Mouse (Mus musculus): ENCODE measurements around the gene Oscar.

GRCm38 (mm10) chr7:3609082-3609481 is 6.9 kb downstream of the Oscar start:
- no peak for TF ChIP-seq CTCF (IDR thresholded peaks at IDR 0.05; ENCODE audit: control insufficient read depth, insufficient read depth, low read length)
- no peak for TF ChIP-seq POLR2A (IDR thresholded peaks at IDR 0.05; ENCODE audit: borderline replicate concordance, control insufficient read depth, low read depth, low read length)

All from bone marrow, adult 2 months (tissue).